Mouse (Mus musculus) heart, postnatal 4 days (tissue): Measurements from ENCODE around the gene Fam166b. TPM values are rescaled to one million over a fixed set of nuclear protein-coding genes. Genes with fewer than 3 reads are reported as not detected.

Experiments
- DNase-seq: peaks from one replicate; pipeline ENCODE4 v3.0.0; 2021
- total RNA-seq, 2 experiments: library from RNA; stranded (reverse); gene quantifications; 2 replicates each; pipeline ENCODE4 v1.2.3; 2021

Gene Fam166b
- total RNA-seq, 2 experiments from 2014 or later, result not detected

DNA sequence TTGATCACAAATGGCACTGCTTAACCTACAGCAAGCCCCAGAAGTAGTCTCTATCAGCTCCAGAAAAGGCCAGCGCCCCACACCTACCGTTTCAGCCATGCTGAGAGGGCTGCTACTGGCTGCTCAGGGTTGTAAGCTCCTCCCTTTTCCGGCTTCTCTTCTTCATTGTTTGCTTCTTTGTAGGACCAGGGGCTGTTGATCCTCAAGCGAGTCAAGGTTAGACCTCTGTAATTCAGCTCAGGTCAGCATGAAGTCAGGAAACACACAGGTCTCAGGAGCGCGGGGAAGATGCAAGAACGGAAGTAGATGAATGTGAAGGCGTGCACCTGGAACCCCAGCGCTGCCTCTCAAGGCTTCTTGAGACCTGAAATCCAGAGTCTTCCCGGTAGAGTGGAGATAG lies 24.2 kb downstream of the Fam166b start:
- DNase-seq, result no peak

- no peak for DNase-seq
These were observed 26.7 kb downstream of the Fam166b start for GRCm38 (mm10) chr4:43402212-43402611.

GRCm38 (mm10) chr4:43401486-43401885 lies 27.4 kb downstream of the Fam166b start:
- no peak for DNase-seq

GRCm38 (mm10) chr4:43400976-43401375 lies 28.0 kb downstream of the Fam166b start:
- no peak for DNase-seq

GRCm38 (mm10) chr4:43399391-43400131 lies 29.4 kb downstream of the Fam166b start:
- peak; percentile 69 for DNase-seq

DNA sequence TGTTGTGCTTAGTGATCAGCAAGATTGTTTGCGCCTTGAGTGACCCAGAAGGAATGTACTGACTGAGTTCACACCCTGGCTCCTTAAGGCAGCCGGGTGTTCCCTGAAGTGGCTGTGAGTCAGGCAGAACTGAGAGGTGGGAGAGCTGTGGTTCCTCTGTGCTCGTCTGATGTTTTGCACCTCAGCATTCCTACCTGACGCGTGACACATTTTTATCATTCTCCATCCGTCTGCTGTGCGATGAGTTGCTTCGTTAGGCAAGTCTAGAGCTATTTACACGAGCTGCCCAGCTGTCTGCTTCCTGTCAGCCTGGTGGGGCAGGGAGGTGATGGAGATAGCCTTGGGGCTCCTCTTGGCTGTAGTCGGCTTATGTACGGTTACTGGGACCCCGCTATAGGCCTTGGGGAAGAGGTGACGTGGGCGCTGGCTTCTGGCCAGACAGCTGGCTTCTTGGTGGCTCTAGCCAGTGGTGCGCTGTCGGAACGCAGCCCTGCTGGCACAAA lies 30.1 kb downstream of the Fam166b start:
- peak; percentile 86 for DNase-seq

DNA sequence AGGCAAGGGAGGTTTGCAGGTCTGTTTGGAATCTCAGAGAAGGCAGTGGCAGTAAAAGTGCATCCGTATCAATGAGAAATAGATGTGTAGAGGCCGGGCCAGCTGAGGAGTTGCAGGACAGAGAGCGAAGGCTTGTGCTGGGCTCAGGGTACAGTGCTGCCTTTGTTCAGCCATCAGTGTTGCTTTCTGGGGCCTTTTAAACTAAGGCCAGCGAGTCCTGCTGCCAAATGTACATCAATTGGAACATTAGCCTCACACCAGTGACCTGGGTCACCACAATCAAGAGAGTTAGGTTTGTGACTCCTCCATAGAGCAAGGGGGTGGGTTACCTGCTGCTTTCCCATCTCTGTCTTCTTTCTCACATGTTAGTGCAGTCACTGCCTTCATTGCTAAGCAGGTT lies 30.9 kb downstream of the Fam166b start:
- no peak for DNase-seq

- no peak for DNase-seq
These were observed 32.6 kb downstream of the Fam166b start for GRCm38 (mm10) chr4:43396381-43396780.

DNA sequence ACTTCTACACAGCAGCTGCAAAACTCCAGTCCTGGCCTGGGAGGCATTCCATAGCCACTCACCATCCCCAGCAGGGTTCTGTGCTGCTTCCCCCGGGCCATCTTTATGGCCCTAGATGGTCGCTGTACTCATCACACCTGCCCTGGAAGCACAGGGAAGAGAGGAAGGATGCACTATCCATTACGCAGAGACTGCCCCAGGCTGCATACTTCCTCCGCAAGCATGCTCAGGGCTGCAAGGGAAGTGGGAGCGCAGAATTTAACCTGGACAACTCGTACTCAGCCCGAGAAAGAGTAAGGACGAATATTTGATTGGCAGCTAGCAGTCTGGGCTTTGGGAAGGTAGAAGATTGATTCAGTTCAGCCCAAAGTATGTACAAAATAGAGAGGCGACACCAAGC lies 33.1 kb downstream of the Fam166b start:
- no peak for DNase-seq

- DNase-seq, result no peak
These were observed 33.8 kb downstream of the Fam166b start for GRCm38 (mm10) chr4:43395147-43395546.

GRCm38 (mm10) chr4:43394345-43394891 lies 34.5 kb downstream of the Fam166b start:
- DNase-seq, result peak; percentile 80

DNA sequence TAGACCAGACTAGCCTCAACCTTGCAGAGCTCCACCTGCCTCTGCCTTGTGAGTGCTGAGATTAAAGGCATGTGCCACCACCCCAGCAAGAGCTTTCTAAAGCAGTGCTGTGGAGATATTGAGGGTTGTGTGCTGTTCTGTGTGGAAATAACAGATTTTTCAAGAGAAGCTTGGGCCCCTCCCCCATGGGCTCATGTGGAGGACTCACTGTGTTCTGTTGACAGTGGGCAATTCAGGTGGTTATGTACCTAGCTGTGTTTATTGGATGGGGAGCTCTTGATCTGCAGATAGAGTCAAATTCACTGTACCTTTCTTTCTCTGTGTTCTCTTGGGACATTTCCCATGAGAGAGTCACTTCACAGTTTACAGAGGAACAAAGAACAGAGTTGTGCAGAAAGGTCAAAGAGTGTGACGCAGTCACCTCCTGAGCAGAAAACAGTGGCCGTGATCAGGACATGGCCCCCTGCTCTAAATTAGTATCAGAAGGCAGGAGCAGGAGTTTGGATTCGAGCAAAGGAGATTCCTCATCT lies 37.3 kb downstream of the Fam166b start:
- DNase-seq, result no peak

- DNase-seq, result no peak
These were observed 39.0 kb downstream of the Fam166b start for GRCm38 (mm10) chr4:43389845-43390440.

- no peak for DNase-seq
These were observed 39.5 kb downstream of the Fam166b start for GRCm38 (mm10) chr4:43389390-43389789.

DNA sequence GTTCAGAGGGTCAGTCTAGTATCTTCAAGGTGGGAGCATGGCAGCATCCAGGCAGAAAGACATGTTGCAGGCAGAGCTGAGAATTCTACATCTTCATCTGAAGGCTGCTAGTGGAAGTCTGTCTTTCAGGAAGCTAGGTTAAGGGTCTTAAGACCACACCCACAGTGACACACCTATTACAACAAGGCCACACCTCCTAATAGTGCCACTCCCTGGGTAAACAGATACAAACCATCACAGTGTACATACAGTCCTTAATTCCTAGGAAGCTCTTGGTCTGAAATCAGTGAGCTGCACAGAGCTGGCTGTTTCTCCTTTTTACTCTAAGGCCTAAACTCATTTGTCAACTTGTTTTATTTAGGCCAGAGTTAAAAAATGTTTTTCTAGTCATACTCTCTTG lies 42.0 kb downstream of the Fam166b start:
- no peak for DNase-seq

DNA sequence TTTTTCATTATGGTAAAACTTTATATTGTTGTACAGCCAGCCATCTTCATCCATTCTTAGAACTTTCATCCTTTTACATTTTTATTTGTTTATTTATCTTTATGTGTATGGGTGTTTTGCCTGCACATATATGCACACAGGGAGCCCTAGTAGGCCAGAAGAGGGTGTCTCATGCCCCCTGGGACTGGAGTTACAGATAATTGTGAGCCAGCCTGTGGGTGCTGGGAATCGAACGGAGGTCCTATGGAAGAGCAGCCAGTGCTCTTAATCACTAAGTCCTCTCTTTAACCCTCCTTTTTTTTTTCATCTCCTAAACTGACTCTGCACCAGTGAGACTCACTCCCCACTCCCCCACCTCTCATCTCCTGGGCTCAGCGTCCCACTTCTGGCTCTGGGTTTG lies 44.4 kb downstream of the Fam166b start:
- no peak for DNase-seq

DNA sequence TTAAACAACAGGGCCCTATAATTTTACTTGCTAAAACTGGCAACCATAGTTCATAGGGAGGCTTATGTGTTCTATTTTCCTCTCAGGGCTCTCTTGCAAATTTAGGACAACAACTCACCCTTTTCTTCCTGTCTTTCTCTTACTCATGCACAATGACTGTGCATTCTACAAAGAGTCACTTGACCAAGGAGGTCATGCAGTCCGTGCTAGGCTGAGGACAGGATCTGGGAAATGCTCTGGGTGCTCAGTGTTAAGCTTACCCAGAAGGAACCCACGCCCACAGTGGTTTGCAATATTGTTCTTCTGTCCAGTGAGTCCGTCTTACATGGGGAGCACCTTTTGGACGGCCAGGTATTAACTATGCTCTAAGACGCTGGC lies 44.9 kb downstream of the Fam166b start:
- DNase-seq, result no peak

DNA sequence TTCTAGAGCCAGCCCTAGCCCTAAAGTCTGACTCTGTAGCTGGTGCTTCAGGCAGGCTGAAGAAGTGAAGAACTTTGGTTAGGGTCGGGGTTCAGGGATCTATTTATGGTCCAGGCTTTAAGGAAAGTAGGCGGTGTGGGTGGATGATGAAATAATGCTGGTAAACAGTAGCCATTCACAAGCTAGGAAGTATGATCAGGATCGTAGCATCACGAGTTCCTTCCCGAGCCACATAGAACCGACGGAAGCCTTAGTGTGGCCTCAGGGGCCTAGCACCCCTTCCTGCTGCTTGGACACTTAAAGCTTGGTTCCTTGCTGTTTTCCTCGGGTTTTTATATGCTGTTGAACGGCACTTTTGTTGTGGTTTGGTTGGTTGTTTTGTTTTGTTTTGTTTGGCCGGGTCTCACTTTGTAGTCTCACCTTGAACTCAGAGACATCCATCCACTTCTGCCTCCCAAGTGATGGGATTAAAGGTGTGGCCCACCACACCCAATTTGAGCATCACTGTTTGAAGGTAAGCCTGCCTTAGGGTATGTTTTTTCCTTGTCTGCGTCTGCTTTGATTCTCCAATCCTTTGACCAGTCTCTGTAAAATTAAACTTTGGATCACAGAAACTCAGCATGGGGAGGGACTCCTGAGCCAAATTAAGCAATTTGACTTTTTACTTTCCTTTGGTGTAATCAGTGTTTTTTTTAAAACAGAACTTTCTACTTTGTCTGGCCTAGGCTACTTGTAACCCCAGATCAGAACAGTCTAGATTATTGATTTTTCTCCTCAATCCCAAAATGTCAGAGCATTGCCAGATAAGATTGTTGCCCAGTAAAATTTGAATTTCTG lies 45.5 kb downstream of the Fam166b start:
- no peak for DNase-seq

DNA sequence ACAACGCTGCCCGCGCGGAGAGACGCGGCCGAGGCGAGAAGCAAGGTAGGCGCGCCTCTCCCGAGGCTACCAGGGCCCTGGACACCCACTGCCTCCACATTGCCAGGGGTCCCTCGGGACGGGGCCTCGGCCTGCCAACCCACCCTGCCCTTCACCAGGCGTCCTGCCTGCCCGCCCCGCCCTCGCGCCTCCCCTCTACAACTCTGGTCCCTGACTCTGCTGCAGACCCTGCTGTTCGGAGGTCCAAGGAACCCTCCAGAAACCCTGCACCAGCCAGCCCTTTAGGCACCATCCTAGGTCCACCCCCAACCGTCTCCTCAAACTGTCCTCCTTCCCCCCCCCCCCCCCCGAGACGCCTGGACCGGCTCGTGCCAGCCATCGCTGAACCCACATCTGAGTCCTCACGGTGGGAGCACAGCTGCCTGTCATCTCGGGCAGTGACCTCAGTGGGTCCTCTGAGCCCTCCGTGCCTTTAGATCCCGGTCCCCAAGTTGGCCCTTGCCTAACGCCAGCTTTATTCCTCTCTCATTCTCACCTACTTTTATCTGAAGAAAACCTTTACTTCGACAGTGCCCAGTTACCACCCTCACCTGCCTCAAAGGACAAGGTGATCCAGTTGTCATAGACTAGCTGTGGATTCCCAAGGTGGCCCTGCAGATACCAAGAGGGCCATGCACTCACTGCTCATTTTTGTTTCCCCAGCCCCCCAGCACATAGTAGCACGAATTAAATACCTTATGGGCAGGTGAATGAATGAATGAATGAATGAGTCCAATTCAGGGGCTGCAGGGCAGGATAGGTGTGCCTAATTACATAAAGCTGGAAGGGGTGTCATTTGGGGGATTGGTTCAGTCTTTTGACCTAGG lies 46.5 kb downstream of the Fam166b start:
- peak; percentile 25 for DNase-seq

GRCm38 (mm10) chr4:43381408-43382154 lies 47.4 kb downstream of the Fam166b start, which contains the start of gene Rusc2:
Gene Rusc2, plus strand, starts transcription at chr4:43381979.
- peak; percentile 95 for DNase-seq

- no peak for DNase-seq
These were observed 48.0 kb downstream of the Fam166b start for GRCm38 (mm10) chr4:43380951-43381350.
